In genomic region chr4:98221566-98221965, GRCm38 (mm10) we compare ENCODE assay signal across 15 mouse cellular contexts.
DNase-seq lines count a peak whose midpoint lies in the region; ATAC-seq and TF ChIP-seq lines count a peak whose summit lies in the region.
"Had no signal": no experiment of that assay in that cellular context is flagged by ENCODE, and none has a peak within 500 bp of the region (broad histone marks: within the 10 kb centered on the region; RNA-seq: fewer than 3 reads in every experiment).

No protein-coding gene starts in this region.

- H3K4me2 ChIP-seq in heart, postnatal 0 days (ENCODE audit: low read depth, low read length): no peak overlapping the region
- no peak overlapping the region for H3K4me2 ChIP-seq in lung, embryonic 15.5 days
- H3K4me2 ChIP-seq in lung, postnatal 0 days (replicated peaks; ENCODE audit: low read depth, low read length): no peak overlapping the region

- intact Hi-C loops in gastrocnemius, postnatal 14 days (cut with DNase I; ENCODE audit: low total_unique reads): no loop called here

- no peaks in the 10 kb centered on the region for H3K4me1 ChIP-seq in heart, postnatal 0 days (ENCODE audit: control insufficient read depth, insufficient read depth)
- no peaks in the 10 kb centered on the region for H3K4me1 ChIP-seq in heart, embryonic 10.5 days
- H3K4me1 ChIP-seq in lung, embryonic 15.5 days: peaks cover 6% of the 10 kb centered on the region; the same call in 1 of the 2 replicates
- H3K4me1 ChIP-seq in lung, adult 2 months (ENCODE audit: control insufficient read depth, insufficient read depth, low read length): no peaks in the 10 kb centered on the region
- H3K4me1 ChIP-seq in lung, postnatal 0 days (ENCODE audit: insufficient read depth, low read depth, low read length): no peaks in the 10 kb centered on the region; the same call in 1 of the 2 replicates
- H3K4me1 ChIP-seq: midbrain, embryonic 10.5 days had no signal

- DNase-seq in heart, postnatal 0 days (ENCODE audit: low spot score): peak; percentile 52
- DNase-seq in heart, embryonic 10.5 days (ENCODE audit: low spot score): no peak
- DNase-seq in lung, adult 2 months: no peak
- DNase-seq in lung, postnatal 0 days (ENCODE audit: low spot score): peak; percentile 93
- DNase-seq in adrenal gland, postnatal 14 days: no peak
- no peak for DNase-seq in gastrocnemius, postnatal 14 days
- DNase-seq: cerebellum, adult 9-11 months; layer of hippocampus, postnatal 36 days; liver, postnatal 0 days; right cerebral cortex, postnatal 4 days had no signal

- no peaks in the 10 kb centered on the region for H3K9me3 ChIP-seq in heart, postnatal 0 days (replicated peaks; ENCODE audit: control insufficient read depth, low read length)
- no peaks in the 10 kb centered on the region for H3K9me3 ChIP-seq in heart, embryonic 10.5 days
- no peaks in the 10 kb centered on the region for H3K9me3 ChIP-seq in lung, embryonic 15.5 days
- H3K9me3 ChIP-seq in lung, postnatal 0 days (ENCODE audit: low read length): no peaks in the 10 kb centered on the region
- H3K9me3 ChIP-seq: midbrain, embryonic 10.5 days had no signal

- H3K27me3 ChIP-seq in heart, postnatal 0 days (ENCODE audit: control insufficient read depth, insufficient read depth, low read length): no peaks in the 10 kb centered on the region
- H3K27me3 ChIP-seq in heart, embryonic 10.5 days (ENCODE audit: insufficient read depth, poor library complexity, severe bottlenecking): no peaks in the 10 kb centered on the region
- H3K27me3 ChIP-seq in lung, embryonic 15.5 days: no peaks in the 10 kb centered on the region
- H3K27me3 ChIP-seq in lung, postnatal 0 days (replicated peaks; ENCODE audit: insufficient read depth, low read length): no peaks in the 10 kb centered on the region

- no peaks in the 10 kb centered on the region for H3K36me3 ChIP-seq in heart, postnatal 0 days (replicated peaks; ENCODE audit: control insufficient read depth, insufficient read depth, low read length)
- H3K36me3 ChIP-seq in heart, embryonic 10.5 days: no peaks in the 10 kb centered on the region
- H3K36me3 ChIP-seq in lung, embryonic 15.5 days: no peaks in the 10 kb centered on the region
- no peaks in the 10 kb centered on the region for H3K36me3 ChIP-seq in lung, postnatal 0 days (ENCODE audit: insufficient read depth, low read length)
- H3K36me3 ChIP-seq: midbrain, embryonic 10.5 days had no signal

- TF ChIP-seq CTCF in heart, postnatal 0 days (IDR thresholded peaks at IDR 0.05; ENCODE audit: low read depth): no peak
- TF ChIP-seq CTCF in lung, adult 2 months (IDR thresholded peaks at IDR 0.05; ENCODE audit: insufficient read depth, low read length): no peak
- TF ChIP-seq CTCF in lung, postnatal 0 days (IDR thresholded peaks at IDR 0.05): no peak

- peak; percentile 41; the same call in 1 of the 2 replicates for ATAC-seq in heart, postnatal 0 days (ENCODE audit: insufficient read depth, low read depth)
- ATAC-seq in lung, embryonic 15.5 days (ENCODE audit: borderline replicate concordance, extremely low read depth, low FRiP score, low TSS enrichment): peak; percentile 93
- peak; percentile 91 for ATAC-seq in lung, postnatal 0 days
- ATAC-seq: forebrain, embryonic 16.5 days; hindbrain, postnatal 0 days; liver, postnatal 0 days had no signal

- H3K27ac ChIP-seq in heart, postnatal 0 days (ENCODE audit: low read depth): no peak overlapping the region
- H3K27ac ChIP-seq in heart, embryonic 10.5 days: no peak overlapping the region
- H3K27ac ChIP-seq in lung, embryonic 15.5 days: peak overlapping the region; percentile 65
- no peak overlapping the region for H3K27ac ChIP-seq in lung, postnatal 0 days (ENCODE audit: low read length)
- H3K27ac ChIP-seq: hindbrain, postnatal 0 days; midbrain, embryonic 10.5 days had no signal

- no peak overlapping the region for H3K9ac ChIP-seq in heart, postnatal 0 days (replicated peaks; ENCODE audit: low read depth, low read length)
- H3K9ac ChIP-seq in lung, embryonic 15.5 days: no peak overlapping the region
- H3K9ac ChIP-seq in lung, postnatal 0 days (replicated peaks; ENCODE audit: low read depth): no peak overlapping the region
- H3K9ac ChIP-seq: liver, postnatal 0 days had no signal

- TF ChIP-seq POLR2A in lung, adult 2 months (IDR thresholded peaks at IDR 0.05; ENCODE audit: borderline replicate concordance, extremely low read depth, low read depth, low read length): no peak

- H3K4me3 ChIP-seq in heart, postnatal 0 days (ENCODE audit: low read depth, low read length): no peak overlapping the region
- no peak overlapping the region for H3K4me3 ChIP-seq in heart, embryonic 10.5 days
- H3K4me3 ChIP-seq in lung, embryonic 15.5 days: no peak overlapping the region
- H3K4me3 ChIP-seq in lung, adult 2 months (replicated peaks; ENCODE audit: extremely low read depth, low read depth, low read length): no peak overlapping the region
- H3K4me3 ChIP-seq in lung, postnatal 0 days (ENCODE audit: low read depth, low read length): no peak overlapping the region
- H3K4me3 ChIP-seq: erythroblast, embryonic 14.5 days; midbrain, embryonic 10.5 days had no signal

- no peak for TF ChIP-seq EP300 in heart, postnatal 0 days (IDR thresholded peaks at IDR 0.05; ENCODE audit: low read depth)
- peak; percentile 81 for TF ChIP-seq EP300 in lung, postnatal 0 days (IDR thresholded peaks at IDR 0.05)

- WGBS in heart, postnatal 0 days: 58% methylated on average over 4 of the region's 4 CpGs
- 67% methylated on average over 4 of the region's 4 CpGs for whole genome bisulfite sequencing in heart, embryonic 10.5 days
- 26% methylated on average over 4 of the region's 4 CpGs for WGBS in lung, embryonic 15.5 days
- WGBS in lung, adult 2 months: 43% methylated on average over 4 of the region's 4 CpGs
- WGBS in lung, postnatal 0 days: 41% methylated on average over 4 of the region's 4 CpGs

Comparison
In these comparisons a context has a peak if more than half of its experiments do, and no peak if none do; other contexts are left out.
1. DNase-seq: peak in heart, postnatal 0 days (single experiment) and lung, postnatal 0 days (single experiment); none in heart, embryonic 10.5 days (single experiment), lung, adult 2 months (single experiment), adrenal gland, postnatal 14 days (single experiment) and gastrocnemius, postnatal 14 days (single experiment).
2. ATAC-seq: peak in every context shown above with its lines; median percentile 93 in lung, embryonic 15.5 days; 91 in lung, postnatal 0 days; 41 in heart, postnatal 0 days.